Mouse (Mus musculus): ENCODE results near the gene Vmn1r183. TPM values are rescaled to one million over a fixed set of nuclear protein-coding genes. Genes with fewer than 3 reads are reported as not detected.
"Not testable (repeated sequence)": the region's sequence is repeated elsewhere in the genome, so short reads cannot be mapped to it uniquely, and the experiment has no call there.

Vmn1r183 gene
- not detected in 2 replicates for polyA plus RNA-seq (2012; rRNA removed)

GRCm38 (mm10) chr7:24052660-24053304, at the start of gene Vmn1r183:
Gene Vmn1r183 (plus strand): TSS chr7:24053254.
- no peak for DNase-seq (ENCODE audit: extremely low spot score in 1 of 2, low spot score in 1 of 2)

GRCm38 (mm10) chr7:24074424-24074823, 21.4 kb downstream of the Vmn1r183 start:
- DNase-seq (ENCODE audit: extremely low spot score in 1 of 2, low spot score in 1 of 2): not testable (repeated sequence)

- DNase-seq (ENCODE audit: extremely low spot score in 1 of 2, low spot score in 1 of 2): peak; percentile 96 to 97
These were observed 28.8 kb downstream of the Vmn1r183 start, which contains the start of gene Zfp180 for GRCm38 (mm10) chr7:24081634-24082431. Gene Zfp180 (plus strand): TSS chr7:24081924.

- peak; percentile 66 to 76 for DNase-seq (ENCODE audit: extremely low spot score in 1 of 2, low spot score in 1 of 2)
These were observed 29.6 kb downstream of the Vmn1r183 start for GRCm38 (mm10) chr7:24082457-24083235.

- DNase-seq (ENCODE audit: extremely low spot score in 1 of 2, low spot score in 1 of 2): no peak
These were observed 33.8 kb downstream of the Vmn1r183 start for GRCm38 (mm10) chr7:24086871-24087270.

GRCm38 (mm10) chr7:24087485-24088125, 34.6 kb downstream of the Vmn1r183 start:
- no peak for DNase-seq (ENCODE audit: extremely low spot score in 1 of 2, low spot score in 1 of 2)

GRCm38 (mm10) chr7:24104403-24104802, 51.3 kb downstream of the Vmn1r183 start:
- DNase-seq (ENCODE audit: extremely low spot score in 1 of 2, low spot score in 1 of 2): no peak

- no peak for DNase-seq (ENCODE audit: extremely low spot score in 1 of 2, low spot score in 1 of 2)
These were observed 52.2 kb downstream of the Vmn1r183 start for GRCm38 (mm10) chr7:24105144-24105703.

GRCm38 (mm10) chr7:24110839-24111238, 57.8 kb downstream of the Vmn1r183 start:
- DNase-seq (ENCODE audit: extremely low spot score in 1 of 2, low spot score in 1 of 2): no peak

- DNase-seq (ENCODE audit: extremely low spot score in 1 of 2, low spot score in 1 of 2): no peak
These were observed 58.7 kb downstream of the Vmn1r183 start for GRCm38 (mm10) chr7:24111772-24112155.

- DNase-seq (ENCODE audit: extremely low spot score in 1 of 2, low spot score in 1 of 2): peak; percentile 81 to 91
These were observed 59.3 kb downstream of the Vmn1r183 start, which contains the start of gene Zfp112 for GRCm38 (mm10) chr7:24112156-24112856. Gene Zfp112 (plus strand): TSS chr7:24112314.

GRCm38 (mm10) chr7:24113001-24113400, 59.9 kb downstream of the Vmn1r183 start:
- peak; percentile 15 to 52 for DNase-seq (ENCODE audit: extremely low spot score in 1 of 2, low spot score in 1 of 2)

Other genes with a start within 250 kb of the Vmn1r183 start
- not detected in 2 replicates for gene Vmn1r175, start 242.6 kb upstream of the Vmn1r183 start, polyA plus RNA-seq (2012; rRNA removed)
- gene Vmn1r176, start 215.9 kb upstream of the Vmn1r183 start, polyA plus RNA-seq (2012; rRNA removed): not detected in 2 replicates
- not detected in 2 replicates for gene Vmn1r177, start 186.8 kb upstream of the Vmn1r183 start, polyA plus RNA-seq (2012; rRNA removed)
- not detected in 2 replicates for gene Vmn1r178, start 161.2 kb upstream of the Vmn1r183 start, polyA plus RNA-seq (2012; rRNA removed)
- gene Vmn1r179, start 126.3 kb upstream of the Vmn1r183 start, polyA plus RNA-seq (2012; rRNA removed): not detected in 2 replicates
- gene Vmn1r180, start 102.6 kb upstream of the Vmn1r183 start, polyA plus RNA-seq (2012; rRNA removed): not detected in 2 replicates
- not detected in 2 replicates for gene Vmn1r181, start 78.6 kb upstream of the Vmn1r183 start, polyA plus RNA-seq (2012; rRNA removed)
- gene V1rd19, start 51.6 kb upstream of the Vmn1r183 start, polyA plus RNA-seq (2012; rRNA removed): not detected in 2 replicates
- gene Zfp180, start 28.7 kb downstream of the Vmn1r183 start, polyA plus RNA-seq (2012; rRNA removed): 33.3 and 35.1 TPM in 2 replicates
- gene Zfp112, start 59.1 kb downstream of the Vmn1r183 start, polyA plus RNA-seq (2012; rRNA removed): 8.2 and 9.4 TPM in 2 replicates
- gene Zfp235, start 80.9 kb downstream of the Vmn1r183 start, polyA plus RNA-seq (2012; rRNA removed): 17.5 and 18.6 TPM in 2 replicates
- gene Zfp114, start 121.8 kb downstream of the Vmn1r183 start, polyA plus RNA-seq (2012; rRNA removed): 1.8 and 1.9 TPM in 2 replicates
- 3.9 and 4.4 TPM in 2 replicates for gene Zfp111, start 158.2 kb downstream of the Vmn1r183 start, polyA plus RNA-seq (2012; rRNA removed)
- gene Zfp109, start 184.3 kb downstream of the Vmn1r183 start, polyA plus RNA-seq (2012; rRNA removed): 4.4 and 4.5 TPM in 2 replicates
- 4.7 and 5.7 TPM in 2 replicates for gene Zfp108, start 201.5 kb downstream of the Vmn1r183 start, polyA plus RNA-seq (2012; rRNA removed)
- 8.7 and 9.0 TPM in 2 replicates for gene Zfp93, start 217.2 kb downstream of the Vmn1r183 start, polyA plus RNA-seq (2012; rRNA removed)
- gene Zfp61, start 248.0 kb downstream of the Vmn1r183 start, polyA plus RNA-seq (2012; rRNA removed): 27.5 and 28.7 TPM in 2 replicates

All from frontal cortex, adult 2 months (tissue).